Mouse (Mus musculus) olfactory bulb, adult 2 months (tissue): Measurements from ENCODE around the gene Rin2.

Source experiments
- CTCF ChIP-seq: fragments of 200-500 bp; IDR thresholded peaks from 2 replicates; pipeline ENCODE4 v1.5.1; 2012; ENCODE audit warnings: low read depth, mild to moderate bottlenecking, low read length, moderate library complexity; ENCODE audit not compliant: insufficient read depth
- POLR2A ChIP-seq: fragments of 200-500 bp; IDR thresholded peaks from 2 replicates; pipeline ENCODE4 v1.6.1; 2012; ENCODE audit warnings: mild to moderate bottlenecking, low read depth, low read length, moderate library complexity; ENCODE audit not compliant: insufficient read depth

- no peak for TF ChIP-seq POLR2A
- TF ChIP-seq CTCF = no peak
These were observed 74.6 kb downstream of the Rin2 start for GRCm38 (mm10) chr2:145749645-145750044.
